Mouse (Mus musculus): ENCODE measurements around the gene Scn11a. TPM values are rescaled to one million over a fixed set of nuclear protein-coding genes. Genes with fewer than 3 reads are reported as not detected.

The Scn11a gene
- polyA plus RNA-seq, 2 experiments, result 0.06 to 0.10 TPM

DNA sequence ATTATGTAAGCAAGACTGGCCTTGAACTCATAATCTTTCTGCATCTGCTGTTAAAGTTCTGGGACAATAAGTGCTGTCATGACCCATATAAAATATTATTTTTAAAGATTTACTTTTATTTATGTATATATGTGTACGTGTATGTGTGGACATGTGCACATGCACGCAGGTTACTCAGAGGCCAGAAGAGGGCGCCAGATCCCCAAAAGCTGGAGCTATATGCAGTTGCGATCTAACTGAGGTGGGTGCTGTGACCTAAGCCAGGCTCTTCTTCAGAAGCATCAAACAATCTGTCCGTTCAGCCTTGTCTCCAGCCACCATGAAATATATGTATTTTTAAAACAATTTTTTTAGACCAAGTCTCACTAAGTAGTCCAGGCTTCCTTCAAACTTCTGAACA, 11.6 kb downstream of the Scn11a start:
- H3K9ac ChIP-seq (ENCODE audit: low read depth, low read length, severe bottlenecking), result no peak overlapping the region
- TF ChIP-seq POLR2A (IDR thresholded peaks at IDR 0.05; ENCODE audit: borderline replicate concordance, extremely low read depth, insufficient read depth, insufficient read length), result no peak
- no peaks in the 10 kb centered on the region for H3K4me1 ChIP-seq (ENCODE audit: control insufficient read depth, insufficient read depth, low read length)
- no peaks in the 10 kb centered on the region for H3K36me3 ChIP-seq (ENCODE audit: control insufficient read depth, insufficient read depth, low read length)
- H3K27me3 ChIP-seq (ENCODE audit: control insufficient read depth, insufficient read depth, low read length), result no peaks in the 10 kb centered on the region
- DNase-seq (ENCODE audit: low spot score), result no peak
- no peak overlapping the region for H3K27ac ChIP-seq (replicated peaks; ENCODE audit: low read depth, low read length)
- WGBS, result 93% methylated on average over 5 of the region's 5 CpGs
- no peak for ATAC-seq (ENCODE audit: low FRiP score, low read depth)
- H3K4me3 ChIP-seq (replicated peaks; ENCODE audit: low read length), result no peak overlapping the region
- H3K4me2 ChIP-seq (replicated peaks; ENCODE audit: low read depth, low read length, severe bottlenecking), result no peak overlapping the region
- no peaks in the 10 kb centered on the region for H3K9me3 ChIP-seq (ENCODE audit: control insufficient read depth, low read length)

DNA sequence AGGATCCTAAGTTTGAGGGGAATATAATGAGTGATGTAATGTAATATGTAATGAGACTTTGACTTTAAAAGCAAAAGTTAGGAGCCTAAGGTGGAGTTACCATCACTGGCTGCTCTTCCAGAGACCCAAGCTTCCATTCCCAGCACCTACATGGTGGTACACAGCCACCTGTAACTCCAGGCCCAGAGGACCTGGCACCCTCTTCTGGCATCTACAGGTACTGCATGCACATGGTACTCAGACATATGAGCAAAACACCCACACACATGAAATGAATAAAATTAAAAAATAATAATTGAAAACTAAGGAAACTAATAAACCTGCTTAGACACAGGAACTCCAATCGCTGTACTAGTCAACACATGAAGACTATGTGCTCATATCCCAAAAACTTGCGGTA, 18.8 kb downstream of the Scn11a start:
- ATAC-seq (ENCODE audit: low FRiP score, low read depth), result no peak
- TF ChIP-seq POLR2A (IDR thresholded peaks at IDR 0.05; ENCODE audit: borderline replicate concordance, extremely low read depth, insufficient read depth, insufficient read length), result no peak
- Histone ChIP-seq H3K27ac (replicated peaks; ENCODE audit: low read depth, low read length) (no peak overlapping the region), H3K4me1 (ENCODE audit: control insufficient read depth, insufficient read depth, low read length) (0 out of 2 replicates have a peak, but pooled peaks cover 3% of the 10 kb centered on the region), H3K4me3 (replicated peaks; ENCODE audit: low read length) (no peak overlapping the region), H3K27me3 (ENCODE audit: control insufficient read depth, insufficient read depth, low read length) (no peaks in the 10 kb centered on the region), H3K9me3 (ENCODE audit: control insufficient read depth, low read length) (no peaks in the 10 kb centered on the region), H3K4me2 (replicated peaks; ENCODE audit: low read depth, low read length, severe bottlenecking) (no peak overlapping the region), H3K9ac (ENCODE audit: low read depth, low read length, severe bottlenecking) (no peak overlapping the region), H3K36me3 (ENCODE audit: control insufficient read depth, insufficient read depth, low read length) (no peaks in the 10 kb centered on the region)
- no peak for DNase-seq (ENCODE audit: low spot score)
- WGBS, result 73% methylated on average over 2 of the region's 2 CpGs

DNA sequence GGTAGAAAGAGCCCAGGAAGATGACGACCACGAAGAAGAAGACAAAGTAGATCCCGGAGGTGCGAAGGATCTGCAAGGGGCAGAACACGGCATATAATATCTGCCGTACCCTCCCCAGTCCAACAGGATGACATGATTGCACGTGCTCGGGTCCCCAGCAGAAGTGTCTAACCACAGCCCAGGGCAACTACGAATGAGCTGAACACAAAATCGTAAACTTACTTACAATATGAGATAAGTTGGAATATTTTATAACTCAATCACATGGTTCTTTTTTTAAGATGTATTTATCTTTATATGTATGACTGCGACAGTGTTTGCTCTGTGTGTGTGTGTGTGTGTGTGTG, 20.8 kb downstream of the Scn11a start:
- Histone ChIP-seq H3K4me1 (ENCODE audit: control insufficient read depth, insufficient read depth, low read length) (peaks cover 3% of the 10 kb centered on the region; the same call in 1 of the 2 replicates), H3K9ac (ENCODE audit: low read depth, low read length, severe bottlenecking) (no peak overlapping the region), H3K27me3 (ENCODE audit: control insufficient read depth, insufficient read depth, low read length) (no peaks in the 10 kb centered on the region), H3K4me3 (replicated peaks; ENCODE audit: low read length) (no peak overlapping the region), H3K9me3 (ENCODE audit: control insufficient read depth, low read length) (no peaks in the 10 kb centered on the region), H3K4me2 (replicated peaks; ENCODE audit: low read depth, low read length, severe bottlenecking) (no peak overlapping the region), H3K36me3 (ENCODE audit: control insufficient read depth, insufficient read depth, low read length) (no peaks in the 10 kb centered on the region), H3K27ac (replicated peaks; ENCODE audit: low read depth, low read length) (no peak overlapping the region)
- TF ChIP-seq POLR2A (IDR thresholded peaks at IDR 0.05; ENCODE audit: borderline replicate concordance, extremely low read depth, insufficient read depth, insufficient read length), result no peak
- no peak for DNase-seq (ENCODE audit: low spot score)
- WGBS, result 88% methylated on average over 11 of the region's 11 CpGs
- no peak for ATAC-seq (ENCODE audit: low FRiP score, low read depth)

DNA sequence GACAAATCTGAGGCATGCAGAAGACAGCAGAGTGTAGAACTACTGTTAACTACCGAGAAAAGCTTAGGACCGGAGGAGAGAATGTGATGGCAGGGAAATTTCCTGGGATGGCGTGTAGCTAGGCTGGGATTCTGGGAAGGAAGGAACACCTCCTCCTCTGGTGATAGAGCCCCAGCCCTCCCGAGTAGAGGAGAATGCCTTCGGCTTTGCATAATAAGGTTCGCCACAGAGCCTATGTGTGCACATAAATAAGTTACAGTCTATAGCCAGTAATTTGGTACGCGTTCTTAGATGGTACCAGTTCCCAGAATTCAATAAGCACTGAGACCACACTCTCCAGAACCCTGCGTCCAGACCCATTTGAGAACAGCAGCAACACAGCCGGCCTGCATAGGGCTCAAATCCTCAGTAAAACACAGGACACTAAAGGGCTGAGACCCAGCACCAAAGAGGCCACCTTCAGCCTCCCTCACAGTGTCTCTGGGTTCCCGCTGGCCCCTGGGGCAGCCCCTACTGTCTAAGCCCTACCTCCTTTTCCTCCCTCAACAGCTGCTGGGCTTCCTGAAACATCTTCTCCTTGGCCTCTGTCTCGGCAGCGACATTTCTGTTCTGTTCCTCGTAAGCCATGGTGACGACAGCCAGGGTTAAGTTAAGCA, 21.3 kb downstream of the Scn11a start:
- H3K4me2 ChIP-seq (replicated peaks; ENCODE audit: low read depth, low read length, severe bottlenecking), result no peak overlapping the region
- H3K27me3 ChIP-seq (ENCODE audit: control insufficient read depth, insufficient read depth, low read length), result no peaks in the 10 kb centered on the region
- H3K9ac ChIP-seq (ENCODE audit: low read depth, low read length, severe bottlenecking), result no peak overlapping the region
- WGBS, result 65% methylated on average over 15 of the region's 15 CpGs
- H3K9me3 ChIP-seq (ENCODE audit: control insufficient read depth, low read length), result no peaks in the 10 kb centered on the region
- no peak overlapping the region for H3K27ac ChIP-seq (replicated peaks; ENCODE audit: low read depth, low read length)
- DNase-seq (ENCODE audit: low spot score) (no peak), ATAC-seq (ENCODE audit: low FRiP score, low read depth) (no peak)
- no peaks in the 10 kb centered on the region for H3K36me3 ChIP-seq (ENCODE audit: control insufficient read depth, insufficient read depth, low read length)
- peaks cover 3% of the 10 kb centered on the region; the same call in 1 of the 2 replicates for H3K4me1 ChIP-seq (ENCODE audit: control insufficient read depth, insufficient read depth, low read length)
- no peak for TF ChIP-seq POLR2A (IDR thresholded peaks at IDR 0.05; ENCODE audit: borderline replicate concordance, extremely low read depth, insufficient read depth, insufficient read length)
- H3K4me3 ChIP-seq (replicated peaks; ENCODE audit: low read length), result no peak overlapping the region

DNA sequence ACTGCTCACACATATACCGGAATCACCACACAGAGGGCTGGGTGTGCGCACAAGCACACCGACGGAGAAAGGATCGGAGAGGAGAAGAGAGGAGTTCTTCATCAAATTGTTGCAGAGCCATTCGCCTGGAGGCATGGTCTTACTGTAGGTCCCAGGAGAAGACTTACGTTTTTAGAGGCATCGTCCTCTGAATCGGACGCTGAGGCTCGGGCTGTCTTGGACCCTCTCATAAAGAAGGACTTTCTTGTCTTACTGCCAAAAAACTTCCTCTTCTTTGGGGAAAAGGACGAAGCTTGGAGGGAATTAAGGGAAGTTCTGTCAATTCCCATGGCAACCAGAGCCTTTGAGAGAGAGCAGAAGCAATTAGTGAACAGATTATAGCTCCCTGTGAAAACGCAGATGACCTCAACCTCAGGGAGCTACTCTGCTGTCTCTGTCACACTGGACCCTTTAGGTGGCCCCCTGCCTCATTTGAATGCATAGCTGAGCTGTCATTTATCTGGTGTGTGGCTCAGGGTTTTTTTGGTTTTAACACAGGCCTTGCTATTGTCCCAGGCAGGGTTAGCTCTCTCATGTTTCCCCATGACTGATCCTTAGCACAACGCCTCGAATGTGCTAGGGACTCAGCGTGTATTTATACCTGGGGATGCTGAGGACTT, 22.0 kb downstream of the Scn11a start:
- no peak overlapping the region for H3K4me2 ChIP-seq (replicated peaks; ENCODE audit: low read depth, low read length, severe bottlenecking)
- H3K9me3 ChIP-seq (ENCODE audit: control insufficient read depth, low read length), result no peaks in the 10 kb centered on the region
- no peak overlapping the region for H3K27ac ChIP-seq (replicated peaks; ENCODE audit: low read depth, low read length)
- DNase-seq (ENCODE audit: low spot score) (no peak), ATAC-seq (ENCODE audit: low FRiP score, low read depth) (no peak)
- H3K36me3 ChIP-seq (ENCODE audit: control insufficient read depth, insufficient read depth, low read length), result no peaks in the 10 kb centered on the region
- WGBS, result 52% methylated on average over 16 of the region's 16 CpGs
- no peak overlapping the region for H3K4me3 ChIP-seq (replicated peaks; ENCODE audit: low read length)
- peaks cover 3% of the 10 kb centered on the region; the same call in 1 of the 2 replicates for H3K4me1 ChIP-seq (ENCODE audit: control insufficient read depth, insufficient read depth, low read length)
- H3K27me3 ChIP-seq (ENCODE audit: control insufficient read depth, insufficient read depth, low read length), result no peaks in the 10 kb centered on the region
- no peak for TF ChIP-seq POLR2A (IDR thresholded peaks at IDR 0.05; ENCODE audit: borderline replicate concordance, extremely low read depth, insufficient read depth, insufficient read length)
- no peak overlapping the region for H3K9ac ChIP-seq (ENCODE audit: low read depth, low read length, severe bottlenecking)
